13 mouse cellular contexts compared by ENCODE assay signal in genomic region chr11:36049547-36049946, GRCm38 (mm10).
"Had no signal": no experiment of that assay in that cellular context is flagged by ENCODE, and none has a peak within 500 bp of the region (broad histone marks: within the 10 kb centered on the region; RNA-seq: fewer than 3 reads in every experiment).

No protein-coding gene starts in this region.

- ATAC-seq: liver, postnatal 0 days; midbrain, embryonic 15.5 days had no signal

- DNase-seq: kidney, adult 8-10 months; kidney, postnatal 25 days; liver; liver, embryonic 13.5 days; liver, postnatal 0 days; lung, postnatal 14 days; thymus, postnatal 4 days had no signal

- H3K4me1 ChIP-seq: limb, embryonic 12.5 days; liver, embryonic 13.5 days; lung, embryonic 15.5 days had no signal

- H3K9me3 ChIP-seq: limb, embryonic 12.5 days; liver, embryonic 13.5 days; lung, embryonic 15.5 days; megakaryocyte, embryonic 14.5 days; midbrain, embryonic 15.5 days had no signal

- H3K4me3 ChIP-seq: limb, embryonic 12.5 days; liver, embryonic 13.5 days; lung, embryonic 15.5 days; megakaryocyte, embryonic 14.5 days; midbrain, embryonic 15.5 days had no signal

- H3K4me2 ChIP-seq: limb, embryonic 12.5 days; liver, embryonic 13.5 days; lung, embryonic 15.5 days; midbrain, embryonic 15.5 days had no signal

- H3K36me3 ChIP-seq: limb, embryonic 12.5 days; liver, embryonic 13.5 days; lung, embryonic 15.5 days had no signal

- H3K9ac ChIP-seq: limb, embryonic 12.5 days; liver, embryonic 13.5 days; liver, postnatal 0 days; lung, embryonic 15.5 days; midbrain, embryonic 15.5 days had no signal

- H3K27ac ChIP-seq: limb, embryonic 12.5 days; liver, embryonic 13.5 days; lung, embryonic 15.5 days; macrophage; stomach, postnatal 0 days had no signal

- H3K27me3 ChIP-seq: liver, embryonic 13.5 days; megakaryocyte, embryonic 14.5 days; midbrain, embryonic 15.5 days had no signal
